9 mouse cellular contexts compared by ENCODE assay signal in the genomic region with DNA sequence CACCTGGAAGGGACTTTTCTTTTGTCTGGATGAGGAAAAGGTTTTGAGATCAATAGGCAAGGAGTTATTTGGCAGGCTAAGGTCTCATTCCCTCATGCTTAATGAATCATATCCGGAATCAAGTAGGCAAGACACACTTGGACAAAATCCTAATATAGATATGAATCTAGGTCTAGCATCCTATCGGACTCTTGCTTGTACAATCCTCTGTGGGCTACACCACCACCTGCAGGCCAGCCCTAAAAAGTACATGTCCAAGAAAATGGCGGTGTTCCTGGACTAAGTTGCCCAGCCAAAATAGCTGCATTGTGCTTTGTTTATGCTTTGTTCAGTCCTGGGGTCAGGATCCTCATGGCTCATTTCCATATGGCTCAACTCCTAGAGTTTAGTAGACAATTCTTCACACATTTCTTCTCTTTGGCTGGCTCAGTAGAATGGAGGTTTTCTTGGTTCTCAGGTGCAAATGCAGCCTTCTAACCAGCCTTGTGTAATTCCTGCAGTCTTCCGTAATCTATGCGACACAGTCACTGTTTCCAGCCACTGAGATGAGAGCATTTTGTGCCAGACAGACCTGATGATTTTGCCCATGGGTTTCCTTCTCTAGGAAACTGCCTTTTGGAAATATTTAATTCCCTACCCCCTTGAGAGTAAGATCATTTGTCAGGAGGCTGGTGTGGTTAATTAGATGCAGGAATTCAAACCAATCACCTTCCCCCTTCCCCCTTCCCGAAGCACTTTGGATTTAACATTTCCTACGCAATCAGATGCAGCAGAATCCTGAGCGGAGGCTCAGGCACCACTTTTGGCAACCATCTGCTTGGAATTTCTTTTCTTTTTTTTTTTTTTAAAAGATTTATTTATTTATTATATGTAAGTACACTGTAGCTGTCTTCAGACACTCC.
A peak's percentile ranks its signal among the peaks of the same experiment; 100 is the strongest.
DNase-seq lines count a peak whose midpoint lies in the region; ATAC-seq lines count a peak whose summit lies in the region.
"Had no signal": no experiment of that assay in that cellular context is flagged by ENCODE, and none has a peak within 500 bp of the region (broad histone marks: within the 10 kb centered on the region; RNA-seq: fewer than 3 reads in every experiment).

No protein-coding gene starts in this region.

- no peaks in the 10 kb centered on the region for H3K36me3 ChIP-seq in midbrain, embryonic 10.5 days
- H3K36me3 ChIP-seq in midbrain, embryonic 13.5 days, result no peaks in the 10 kb centered on the region
- H3K36me3 ChIP-seq in neural tube, embryonic 15.5 days, result no peaks in the 10 kb centered on the region

- no peak overlapping the region for H3K4me2 ChIP-seq in midbrain, embryonic 13.5 days (replicated peaks)
- H3K4me2 ChIP-seq in neural tube, embryonic 15.5 days, result no peak overlapping the region

- 59% methylated on average over 8 of the region's 8 CpGs for WGBS in midbrain, embryonic 10.5 days
- WGBS in midbrain, embryonic 13.5 days, result 42% methylated on average over 8 of the region's 8 CpGs
- 35% methylated on average over 8 of the region's 8 CpGs for WGBS in neural tube, embryonic 15.5 days

- no peaks in the 10 kb centered on the region for H3K27me3 ChIP-seq in midbrain, embryonic 10.5 days (ENCODE audit: low read depth, poor library complexity, severe bottlenecking)
- no peaks in the 10 kb centered on the region for H3K27me3 ChIP-seq in midbrain, embryonic 13.5 days
- H3K27me3 ChIP-seq in neural tube, embryonic 15.5 days (replicated peaks), result no peaks in the 10 kb centered on the region

- no peak overlapping the region for H3K27ac ChIP-seq in midbrain, embryonic 10.5 days (replicated peaks)
- H3K27ac ChIP-seq in midbrain, embryonic 13.5 days, result no peak overlapping the region
- 0 out of 2 replicates have a peak overlapping the region, but pooled peaks have one; percentile 7 for H3K27ac ChIP-seq in neural tube, embryonic 15.5 days (replicated peaks)
- H3K27ac ChIP-seq: macrophage had no signal

- no peak for ATAC-seq in midbrain, embryonic 13.5 days
- ATAC-seq in neural tube, embryonic 15.5 days (ENCODE audit: low FRiP score), result no peak
- no peak for ATAC-seq in inflammation-experienced regulatory T-cells, adult 6 months

- H3K9me3 ChIP-seq in midbrain, embryonic 10.5 days (replicated peaks), result no peaks in the 10 kb centered on the region
- no peaks in the 10 kb centered on the region for H3K9me3 ChIP-seq in midbrain, embryonic 13.5 days
- H3K9me3 ChIP-seq in neural tube, embryonic 15.5 days (replicated peaks), result no peaks in the 10 kb centered on the region

- peak; percentile 42 for DNase-seq in midbrain, embryonic 10.5 days (ENCODE audit: low spot score)
- peak; percentile 72 for DNase-seq in adrenal gland, adult 2 months
- DNase-seq in embryo, embryonic 9.5 days (ENCODE audit: extremely low spot score), result peak; percentile 45
- peak; percentile 71 for DNase-seq in heart, postnatal 4 days
- DNase-seq in left cerebral cortex, postnatal 36 days (ENCODE audit: low spot score in 2 of 2), result peak; percentile 43 to 49

- peaks cover 8% of the 10 kb centered on the region; the same call in 1 of the 2 replicates for H3K4me1 ChIP-seq in midbrain, embryonic 10.5 days
- no peaks in the 10 kb centered on the region for H3K4me1 ChIP-seq in midbrain, embryonic 13.5 days (replicated peaks)
- peaks cover 10% of the 10 kb centered on the region; the same call in 1 of the 2 replicates for H3K4me1 ChIP-seq in neural tube, embryonic 15.5 days

- intact Hi-C loops in left cerebral cortex, postnatal 36 days (cut with DNase I), result loop anchor here (5.0 kb wide), 2 partner anchors 80 to 360 kb away; partner anchors contain the start of gene Tcf12

- no peak overlapping the region for H3K9ac ChIP-seq in midbrain, embryonic 13.5 days (replicated peaks)
- H3K9ac ChIP-seq in neural tube, embryonic 15.5 days (replicated peaks), result no peak overlapping the region

- no peak overlapping the region for H3K4me3 ChIP-seq in midbrain, embryonic 10.5 days
- H3K4me3 ChIP-seq in midbrain, embryonic 13.5 days (replicated peaks), result no peak overlapping the region
- H3K4me3 ChIP-seq in neural tube, embryonic 15.5 days (replicated peaks), result no peak overlapping the region
